Mouse (Mus musculus) liver, embryonic 14.5 days (tissue): ENCODE results near the gene Pced1b. TPM values are rescaled to one million over a fixed set of nuclear protein-coding genes. Genes with fewer than 3 reads are reported as not detected.

Experiments
- ATAC-seq: fragments of 200-750 bp; cut with Nextera tagmentation; 2 replicates; pipeline ENCODE4 v1.8.0; 2017; ENCODE audit warnings: moderate number of reproducible peaks, mild to moderate bottlenecking, moderate library complexity; ENCODE audit not compliant: insufficient read depth
- DNase-seq, 3 experiments: peaks; one replicate each; pipeline ENCODE4 v3.0.0-alpha.2; 2012 to 2013; ENCODE audit warnings: low read depth in 3 of 3, low spot score in 3 of 3
- H3K27ac ChIP-seq: fragments of 300-500 bp; sonication (generic); 2 replicates; pipeline ENCODE4 v1.5.1; 2014; ENCODE audit warnings: moderate library complexity, mild to moderate bottlenecking, control low read depth, inconsistent platforms
- H3K27me3 ChIP-seq: fragments of 300-500 bp; sonication (generic); 2 replicates; pipeline ENCODE4 v1.6.1; 2014; ENCODE audit warnings: mild to moderate bottlenecking, low read length, moderate library complexity; ENCODE audit not compliant: control insufficient read depth, insufficient read depth
- H3K36me3 ChIP-seq: fragments of 300-500 bp; sonication (generic); replicated peaks from 2 replicates; pipeline ENCODE4 v1.6.1; 2014; ENCODE audit warnings: low read depth; ENCODE audit not compliant: control insufficient read depth, insufficient read depth
- H3K4me1 ChIP-seq, 2 experiments: fragments of 200-500 bp in 1 of 2; fragments of 300-500 bp in 1 of 2; sonication (generic) in 1 of 2; replicated peaks; 2 replicates each; pipeline ENCODE4 v1.6.1; 2012 to 2014; ENCODE audit warnings: antibody characterized with exemption in 1 of 2, inconsistent platforms in 1 of 2, low read length in 1 of 2; ENCODE audit not compliant: control insufficient read depth in 2 of 2, insufficient read depth in 2 of 2
- H3K4me2 ChIP-seq: fragments of 300-500 bp; sonication (generic); 2 replicates; pipeline ENCODE4 v1.6.1; 2014; ENCODE audit warnings: low read depth, mild to moderate bottlenecking, control low read depth, moderate library complexity
- H3K4me3 ChIP-seq, 2 experiments: fragments of 200-500 bp in 1 of 2; fragments of 300-500 bp in 1 of 2; sonication (generic) in 1 of 2; 2 replicates each; pipeline ENCODE4 v1.5.1; 2012 to 2014; ENCODE audit warnings: low read depth in 2 of 2, low read length in 2 of 2, mild to moderate bottlenecking in 2 of 2, control low read depth in 1 of 2, inconsistent platforms in 1 of 2, moderate library complexity in 1 of 2; ENCODE audit not compliant: insufficient read depth in 1 of 2
- H3K9ac ChIP-seq: fragments of 300-500 bp; sonication (generic); replicated peaks from 2 replicates; pipeline ENCODE4 v1.6.1; 2014; ENCODE audit warnings: mild to moderate bottlenecking, control low read depth, moderate library complexity
- H3K9me3 ChIP-seq: fragments of 300-500 bp; sonication (generic); 2 replicates; pipeline ENCODE4 v1.6.1; 2016; ENCODE audit warnings: low read length, mixed read lengths; ENCODE audit not compliant: control insufficient read depth
- CTCF ChIP-seq: IDR thresholded peaks from 2 replicates; pipeline ENCODE4 v1.5.1; 2016; ENCODE audit warnings: antibody characterized with exemption, low read depth, control low read depth
- EP300 ChIP-seq: IDR thresholded peaks from 2 replicates; pipeline ENCODE4 v1.6.1; 2016; ENCODE audit warnings: antibody characterized with exemption, low read depth
- WGBS: fragments of 180-500 bp; shearing (Covaris S2); extraction: QIAGEN DNeasy Blood & Tissue Kit; methylation state at CpG from one replicate; pipeline ENCODE4 v1.1.7; 2014; ENCODE audit not compliant: insufficient replicate concordance; 5-methylcytosine and 5-hydroxymethylcytosine counted together
- polyA plus RNA-seq, 2 experiments: library from polyadenylated mRNA; depleted of rRNA in 1 of 2; stranded (reverse) in 1 of 2; unstranded in 1 of 2; fragments of >200 nt; fragmentation: Nextera tagmentation in 1 of 2; extraction: Ambion mirVana in 1 of 2; gene quantifications; 2 replicates each; pipeline versions ENCODE4 v1.2.1 to v1.2.3; 2012 to 2014

Pced1b gene
- polyA plus RNA-seq, 2 experiments: 5.7 to 8.2 TPM

DNA sequence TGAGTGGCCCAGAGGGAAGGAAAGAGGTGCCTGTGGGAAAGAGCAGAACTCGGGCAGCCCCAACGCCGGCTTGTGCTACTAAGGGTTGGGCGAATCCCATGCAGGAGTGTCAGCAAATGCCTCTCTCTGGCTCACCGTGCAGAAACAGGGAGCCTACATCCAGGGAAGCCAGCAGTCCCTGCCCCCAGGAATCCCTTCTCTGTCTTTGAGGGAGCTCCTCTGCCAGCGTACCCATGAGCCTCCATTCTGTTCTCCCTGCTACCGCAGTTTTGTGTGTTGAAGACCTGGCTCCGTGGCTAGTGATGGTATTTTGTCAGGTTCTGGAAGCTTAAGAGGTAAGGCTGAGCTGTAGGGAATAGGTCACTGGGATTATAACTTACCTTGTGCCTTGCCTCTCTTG is 33.2 kb downstream of the Pced1b start:
- no peak for ATAC-seq
- TF ChIP-seq EP300 (no peak), CTCF (no peak)
- H3K27ac ChIP-seq: no peak overlapping the region
- H3K36me3 ChIP-seq: no peaks in the 10 kb centered on the region
- H3K4me3 ChIP-seq: no peak overlapping the region
- H3K9me3 ChIP-seq: no peaks in the 10 kb centered on the region
- no peaks in the 10 kb centered on the region for H3K27me3 ChIP-seq
- 83% methylated on average over 8 of the region's 8 CpGs for WGBS
- no peak overlapping the region for H3K9ac ChIP-seq
- no peak for DNase-seq
- H3K4me1 ChIP-seq: no peaks in the 10 kb centered on the region
- no peak overlapping the region for H3K4me2 ChIP-seq

GRCm38 (mm10) chr15:97280776-97281175 is 33.9 kb downstream of the Pced1b start:
- Histone ChIP-seq H3K9me3 (no peaks in the 10 kb centered on the region), H3K4me2 (no peak overlapping the region), H3K36me3 (no peaks in the 10 kb centered on the region), H3K27ac (no peak overlapping the region), H3K9ac (no peak overlapping the region), H3K4me1 (no peaks in the 10 kb centered on the region), H3K4me3 (no peak overlapping the region), H3K27me3 (no peaks in the 10 kb centered on the region)
- ATAC-seq (no peak), DNase-seq (no peak)
- WGBS: 51% methylated on average over 9 of the region's 9 CpGs
- TF ChIP-seq CTCF: no peak
- TF ChIP-seq EP300: no peak

GRCm38 (mm10) chr15:97281712-97282571 is 35.0 kb downstream of the Pced1b start:
- no peak for TF ChIP-seq EP300
- no peaks in the 10 kb centered on the region for H3K4me1 ChIP-seq
- ATAC-seq (no peak), DNase-seq (no peak)
- no peak overlapping the region for H3K27ac ChIP-seq
- H3K4me3 ChIP-seq: no peak overlapping the region
- no peaks in the 10 kb centered on the region for H3K36me3 ChIP-seq
- H3K9ac ChIP-seq: no peak overlapping the region
- 63% methylated on average over 10 of the region's 10 CpGs for WGBS
- no peaks in the 10 kb centered on the region for H3K9me3 ChIP-seq
- no peak overlapping the region for H3K4me2 ChIP-seq
- no peaks in the 10 kb centered on the region for H3K27me3 ChIP-seq

GRCm38 (mm10) chr15:97282572-97282881 is 35.6 kb downstream of the Pced1b start:
- Histone ChIP-seq H3K9ac (no peak overlapping the region), H3K9me3 (no peaks in the 10 kb centered on the region), H3K4me2 (no peak overlapping the region), H3K27ac (no peak overlapping the region), H3K4me1 (no peaks in the 10 kb centered on the region), H3K4me3 (no peak overlapping the region), H3K27me3 (no peaks in the 10 kb centered on the region), H3K36me3 (no peaks in the 10 kb centered on the region)
- WGBS: 73% methylated on average over 6 of the region's 6 CpGs
- no peak for DNase-seq
- no peak for ATAC-seq
- TF ChIP-seq EP300 (no peak), CTCF (no peak)

GRCm38 (mm10) chr15:97284201-97284600 is 37.3 kb downstream of the Pced1b start:
- DNase-seq: no peak
- 49% methylated on average over 5 of the region's 5 CpGs for WGBS
- no peak overlapping the region for H3K9ac ChIP-seq
- TF ChIP-seq EP300 (no peak), CTCF (no peak)
- no peaks in the 10 kb centered on the region for H3K4me1 ChIP-seq
- no peak overlapping the region for H3K4me3 ChIP-seq
- H3K27ac ChIP-seq: no peak overlapping the region
- no peaks in the 10 kb centered on the region for H3K27me3 ChIP-seq
- no peaks in the 10 kb centered on the region for H3K9me3 ChIP-seq
- H3K4me2 ChIP-seq: no peak overlapping the region
- ATAC-seq: no peak
- H3K36me3 ChIP-seq: no peaks in the 10 kb centered on the region
